Mouse (Mus musculus) liver, embryonic 12.5 days (tissue): ENCODE data around the gene Nxt1. TPM values are rescaled to one million over a fixed set of nuclear protein-coding genes. Genes with fewer than 3 reads are reported as not detected.

Experiments used
- ATAC-seq: fragments of 200-750 bp; cut with Nextera tagmentation; 2 replicates; pipeline ENCODE4 v1.8.0; 2017; ENCODE audit warnings: moderate number of reproducible peaks, mild to moderate bottlenecking, moderate library complexity
- H3K27ac ChIP-seq: fragments of 300-500 bp; sonication (generic); 2 replicates; pipeline ENCODE4 v1.5.1; 2016; ENCODE audit warnings: mild to moderate bottlenecking
- H3K27me3 ChIP-seq: fragments of 300-500 bp; sonication (generic); replicated peaks from 2 replicates; pipeline ENCODE4 v1.6.1; 2016; ENCODE audit warnings: mild to moderate bottlenecking, moderate library complexity
- H3K36me3 ChIP-seq: fragments of 300-500 bp; sonication (generic); 2 replicates; pipeline ENCODE4 v1.6.1; 2016; ENCODE audit warnings: mild to moderate bottlenecking, moderate library complexity
- H3K4me1 ChIP-seq: fragments of 300-500 bp; sonication (generic); 2 replicates; pipeline ENCODE4 v1.6.1; 2016
- H3K4me2 ChIP-seq: fragments of 300-500 bp; sonication (generic); 2 replicates; pipeline ENCODE4 v1.6.1; 2016; ENCODE audit warnings: mild to moderate bottlenecking, moderate library complexity
- H3K4me3 ChIP-seq: fragments of 300-500 bp; sonication (generic); 2 replicates; pipeline ENCODE4 v1.5.1; 2016; ENCODE audit warnings: mild to moderate bottlenecking, moderate library complexity
- H3K9ac ChIP-seq: fragments of 300-500 bp; sonication (generic); 2 replicates; pipeline ENCODE4 v1.6.1; 2016; ENCODE audit warnings: mild to moderate bottlenecking, moderate library complexity
- H3K9me3 ChIP-seq: fragments of 300-500 bp; sonication (generic); replicated peaks from 2 replicates; pipeline ENCODE4 v1.6.1; 2016; ENCODE audit warnings: mild to moderate bottlenecking, moderate library complexity
- WGBS: fragments of 180-500 bp; shearing (Covaris S2); methylation state at CpG from one replicate; pipeline ENCODE4 v1.1.7; 2016; ENCODE audit not compliant: insufficient replicate concordance; 5-methylcytosine and 5-hydroxymethylcytosine counted together
- polyA plus RNA-seq: library from polyadenylated mRNA; unstranded; fragments of >200 nt; fragmentation: Nextera tagmentation; extraction: Ambion mirVana; gene quantifications from 2 replicates; pipeline ENCODE4 v1.2.1, GENCODE M21; 2016

The Nxt1 gene
- polyA plus RNA-seq, 1 experiment from 2014 or later, result 72.2 TPM

- Histone ChIP-seq H3K4me1 (no peaks in the 10 kb centered on the region), H3K36me3 (peaks cover 84% of the 10 kb centered on the region), H3K27ac (no peak overlapping the region), H3K27me3 (no peaks in the 10 kb centered on the region), H3K4me2 (no peak overlapping the region), H3K9me3 (no peaks in the 10 kb centered on the region), H3K9ac (no peak overlapping the region), H3K4me3 (no peak overlapping the region)
- 81% methylated on average over 5 of the region's 5 CpGs for WGBS
- ATAC-seq, result no peak
Measured at GRCm38 (mm10) chr2:148690781-148691180, 18.4 kb downstream of the Nxt1 start.

- Histone ChIP-seq H3K36me3 (peaks cover 18% of the 10 kb centered on the region), H3K4me2 (no peak overlapping the region), H3K27ac (no peak overlapping the region), H3K4me3 (no peak overlapping the region), H3K27me3 (no peaks in the 10 kb centered on the region), H3K9me3 (no peaks in the 10 kb centered on the region), H3K4me1 (no peaks in the 10 kb centered on the region), H3K9ac (no peak overlapping the region)
- ATAC-seq, result no peak
- 51% methylated on average over 5 of the region's 5 CpGs for WGBS
Measured at GRCm38 (mm10) chr2:148698571-148698970, 26.2 kb downstream of the Nxt1 start.

- ATAC-seq, result 0 out of 2 replicates have a peak, but pooled peaks have one; percentile 10
- H3K4me1 ChIP-seq, result no peaks in the 10 kb centered on the region
Measured at GRCm38 (mm10) chr2:148706409-148707201, 34.2 kb downstream of the Nxt1 start.

GRCm38 (mm10) chr2:148707202-148707530 lies 34.8 kb downstream of the Nxt1 start:
- Histone ChIP-seq H3K9me3 (no peaks in the 10 kb centered on the region), H3K9ac (no peak overlapping the region), H3K4me1 (no peaks in the 10 kb centered on the region), H3K27ac (no peak overlapping the region), H3K4me3 (no peak overlapping the region), H3K36me3 (no peaks in the 10 kb centered on the region), H3K27me3 (no peaks in the 10 kb centered on the region), H3K4me2 (no peak overlapping the region)
- 75% methylated on average over 6 of the region's 6 CpGs for WGBS
- ATAC-seq, result no peak

More at GRCm38 (mm10) chr2:148706409-148707201, 34.2 kb downstream of the Nxt1 start:
- 72% methylated on average over 15 of the region's 15 CpGs for WGBS
- Histone ChIP-seq H3K36me3 (no peaks in the 10 kb centered on the region), H3K27ac (no peak overlapping the region), H3K4me2 (no peak overlapping the region), H3K9ac (no peak overlapping the region), H3K4me3 (no peak overlapping the region), H3K9me3 (no peaks in the 10 kb centered on the region), H3K27me3 (no peaks in the 10 kb centered on the region)

GRCm38 (mm10) chr2:148712326-148712725 lies 39.9 kb downstream of the Nxt1 start:
- H3K4me1 ChIP-seq, result no peaks in the 10 kb centered on the region

GRCm38 (mm10) chr2:148717072-148717471 lies 44.7 kb downstream of the Nxt1 start:
- 0 out of 2 replicates have a peak, but pooled peaks cover 4% of the 10 kb centered on the region for H3K4me1 ChIP-seq
- H3K9me3 ChIP-seq, result no peaks in the 10 kb centered on the region
- ATAC-seq, result no peak
- no peaks in the 10 kb centered on the region for H3K27me3 ChIP-seq
- no peak overlapping the region for H3K4me3 ChIP-seq
- no peak overlapping the region for H3K27ac ChIP-seq
- 55% methylated on average over 2 of the region's 2 CpGs for WGBS
- no peak overlapping the region for H3K4me2 ChIP-seq
- H3K9ac ChIP-seq, result no peak overlapping the region
- H3K36me3 ChIP-seq, result no peaks in the 10 kb centered on the region

More at GRCm38 (mm10) chr2:148712326-148712725, 39.9 kb downstream of the Nxt1 start:
- Histone ChIP-seq H3K9ac (no peak overlapping the region), H3K4me2 (no peak overlapping the region), H3K27ac (no peak overlapping the region), H3K27me3 (no peaks in the 10 kb centered on the region), H3K9me3 (no peaks in the 10 kb centered on the region), H3K36me3 (no peaks in the 10 kb centered on the region), H3K4me3 (no peak overlapping the region)
- no peak for ATAC-seq
- WGBS, result 70% methylated on average over 3 of the region's 3 CpGs

GRCm38 (mm10) chr2:148719271-148719995 lies 47.0 kb downstream of the Nxt1 start:
- H3K9ac ChIP-seq, result no peak overlapping the region
- H3K27me3 ChIP-seq, result no peaks in the 10 kb centered on the region
- no peak overlapping the region for H3K27ac ChIP-seq
- H3K9me3 ChIP-seq, result no peaks in the 10 kb centered on the region
- no peak overlapping the region for H3K4me3 ChIP-seq
- no peak overlapping the region for H3K4me2 ChIP-seq
- no peaks in the 10 kb centered on the region for H3K36me3 ChIP-seq
- H3K4me1 ChIP-seq, result 0 out of 2 replicates have a peak, but pooled peaks cover 4% of the 10 kb centered on the region
- ATAC-seq, result no peak
- WGBS, result 42% methylated on average over 2 of the region's 2 CpGs

Other genes starting within 250 kb of the Nxt1 start
- 3.2 and 3.3 TPM in 2 replicates for gene Cd93, start 229.0 kb upstream of the Nxt1 start, polyA plus RNA-seq
- 9.4 and 10.1 TPM in 2 replicates for gene Gzf1, start 8.4 kb downstream of the Nxt1 start, polyA plus RNA-seq
- 0.56 and 0.62 TPM in 2 replicates for gene Napb, start 59.9 kb downstream of the Nxt1 start, polyA plus RNA-seq
- gene Cstl1, start 77.8 kb downstream of the Nxt1 start, polyA plus RNA-seq, result not detected in 2 replicates
- not detected in 2 replicates for gene Cst11, start 98.9 kb downstream of the Nxt1 start, polyA plus RNA-seq
- not detected in 2 replicates for gene 8030411F24Rik, start 109.4 kb downstream of the Nxt1 start, polyA plus RNA-seq
- not detected in 2 replicates for gene Cst12, start 116.8 kb downstream of the Nxt1 start, polyA plus RNA-seq
- gene Cst8, start 126.2 kb downstream of the Nxt1 start, polyA plus RNA-seq, result not detected in 2 replicates
- gene Cst13, start 147.5 kb downstream of the Nxt1 start, polyA plus RNA-seq, result not detected in 2 replicates
- gene Cst9, start 162.5 kb downstream of the Nxt1 start, polyA plus RNA-seq, result 0.31 TPM in 1 of 2 replicates, not detected in the other
- not detected in 2 replicates for gene 9230104L09Rik, start 192.4 kb downstream of the Nxt1 start, polyA plus RNA-seq
- gene Cst3, start 203.1 kb downstream of the Nxt1 start, polyA plus RNA-seq, result 140 and 142 TPM in 2 replicates